In genomic region chr7:135593825-135594224, GRCm38 (mm10) we compare ENCODE assay signal across 17 mouse cellular contexts. TPM values are rescaled to one million over a fixed set of nuclear protein-coding genes. Genes with fewer than 3 reads are reported as not detected.
A peak's percentile ranks its signal among the peaks of the same experiment; 100 is the strongest.
DNase-seq lines count a peak whose midpoint lies in the region; ATAC-seq and TF ChIP-seq lines count a peak whose summit lies in the region.
"Had no signal": no experiment of that assay in that cellular context is flagged by ENCODE, and none has a peak within 500 bp of the region (broad histone marks: within the 10 kb centered on the region; RNA-seq: fewer than 3 reads in every experiment).

No protein-coding gene starts in this region.

- H3K4me1 ChIP-seq in limb, embryonic 12.5 days (replicated peaks), result peaks cover 43% of the 10 kb centered on the region
- peaks cover 41% of the 10 kb centered on the region for H3K4me1 ChIP-seq in limb, embryonic 10.5 days
- H3K4me1 ChIP-seq in liver, embryonic 14.5 days (replicated peaks; ENCODE audit: control insufficient read depth in 2 of 2, insufficient read depth in 2 of 2, low read length in 1 of 2), result peaks cover 45 to 77% of the 10 kb centered on the region in 2 experiments
- H3K4me1 ChIP-seq in hindbrain, embryonic 13.5 days (replicated peaks), result peaks cover 28% of the 10 kb centered on the region
- peaks cover 14% of the 10 kb centered on the region for H3K4me1 ChIP-seq in midbrain, embryonic 10.5 days

- no peak for ATAC-seq in limb, embryonic 12.5 days (ENCODE audit: insufficient number of reproducible peaks, insufficient read depth, low FRiP score, low TSS enrichment, low read depth)
- peak; percentile 28 for ATAC-seq in common myeloid progenitor, adult 5-6 weeks (replicated peaks; ENCODE audit: low read depth, poor library complexity, severe bottlenecking)
- ATAC-seq in liver, embryonic 14.5 days (ENCODE audit: insufficient read depth), result peak; percentile 70
- ATAC-seq in hindbrain, embryonic 13.5 days (ENCODE audit: low FRiP score), result no peak
- ATAC-seq: activated CD4-positive, CD25-positive, alpha-beta regulatory T cell, adult 4 months; hindbrain, postnatal 0 days; lung, postnatal 0 days had no signal

- no peak overlapping the region for H3K4me3 ChIP-seq in limb, embryonic 12.5 days (replicated peaks)
- no peak overlapping the region for H3K4me3 ChIP-seq in limb, embryonic 10.5 days
- H3K4me3 ChIP-seq in liver, embryonic 14.5 days (ENCODE audit: insufficient read depth in 1 of 2, low read depth in 2 of 2, low read length in 2 of 2), result no peak overlapping the region
- H3K4me3 ChIP-seq in hindbrain, embryonic 13.5 days, result no peak overlapping the region
- no peak overlapping the region for H3K4me3 ChIP-seq in midbrain, embryonic 10.5 days
- H3K4me3 ChIP-seq: forebrain, embryonic 12.5 days had no signal

- H3K27ac ChIP-seq in limb, embryonic 12.5 days, result 0 out of 2 replicates have a peak overlapping the region, but pooled peaks have one; percentile 54
- no peak overlapping the region for H3K27ac ChIP-seq in limb, embryonic 10.5 days
- H3K27ac ChIP-seq in liver, embryonic 14.5 days, result peak overlapping the region; percentile 33
- H3K27ac ChIP-seq in hindbrain, embryonic 13.5 days, result no peak overlapping the region
- H3K27ac ChIP-seq in midbrain, embryonic 10.5 days (replicated peaks), result no peak overlapping the region
- H3K27ac ChIP-seq: forebrain, embryonic 12.5 days; hindbrain, postnatal 0 days had no signal

- H3K36me3 ChIP-seq in limb, embryonic 12.5 days, result no peaks in the 10 kb centered on the region
- H3K36me3 ChIP-seq in limb, embryonic 10.5 days, result no peaks in the 10 kb centered on the region
- H3K36me3 ChIP-seq in liver, embryonic 14.5 days (replicated peaks; ENCODE audit: control insufficient read depth, insufficient read depth, low read depth), result no peaks in the 10 kb centered on the region
- no peaks in the 10 kb centered on the region for H3K36me3 ChIP-seq in hindbrain, embryonic 13.5 days
- no peaks in the 10 kb centered on the region for H3K36me3 ChIP-seq in midbrain, embryonic 10.5 days
- H3K36me3 ChIP-seq: forebrain, embryonic 12.5 days had no signal

- WGBS in limb, embryonic 12.5 days, result 69% methylated on average over 3 of the region's 3 CpGs
- WGBS in limb, embryonic 10.5 days, result 61% methylated on average over 3 of the region's 3 CpGs
- 7% methylated on average over 3 of the region's 3 CpGs for whole genome bisulfite sequencing in liver, embryonic 14.5 days (ENCODE audit: insufficient replicate concordance)
- WGBS in hindbrain, embryonic 13.5 days, result 82% methylated on average over 3 of the region's 3 CpGs
- WGBS in midbrain, embryonic 10.5 days, result 91% methylated on average over 3 of the region's 3 CpGs

- H3K9me3 ChIP-seq in limb, embryonic 12.5 days, result no peaks in the 10 kb centered on the region
- H3K9me3 ChIP-seq in limb, embryonic 10.5 days (replicated peaks), result no peaks in the 10 kb centered on the region
- H3K9me3 ChIP-seq in liver, embryonic 14.5 days (ENCODE audit: control insufficient read depth, low read length), result no peaks in the 10 kb centered on the region
- no peaks in the 10 kb centered on the region for H3K9me3 ChIP-seq in hindbrain, embryonic 13.5 days
- H3K9me3 ChIP-seq in midbrain, embryonic 10.5 days (replicated peaks), result no peaks in the 10 kb centered on the region
- H3K9me3 ChIP-seq: forebrain, embryonic 12.5 days had no signal

- TF ChIP-seq CTCF in liver, embryonic 14.5 days (IDR thresholded peaks at IDR 0.05; ENCODE audit: low read depth), result no peak

- H3K9ac ChIP-seq in limb, embryonic 12.5 days (replicated peaks), result no peak overlapping the region
- no peak overlapping the region for H3K9ac ChIP-seq in liver, embryonic 14.5 days (replicated peaks)
- H3K9ac ChIP-seq in hindbrain, embryonic 13.5 days, result no peak overlapping the region
- H3K9ac ChIP-seq: forebrain, embryonic 12.5 days had no signal

- DNase-seq in limb, embryonic 10.5 days (ENCODE audit: low spot score), result no peak
- DNase-seq in liver, embryonic 14.5 days (ENCODE audit: low read depth in 3 of 3, low spot score in 3 of 3), result peak in 1 of 3 experiments; percentile 23
- no peak for DNase-seq in midbrain, embryonic 10.5 days (ENCODE audit: low spot score)
- DNase-seq in embryo, embryonic 9.5 days (ENCODE audit: extremely low spot score), result no peak
- DNase-seq: adrenal gland, postnatal 10 days; cerebellum, postnatal 10 days; gastrocnemius, postnatal 25 days; kidney, adult 11 months; right cerebral cortex, postnatal 25 days; thymus, adult 2 months had no signal

- TF ChIP-seq EP300 in liver, embryonic 14.5 days (IDR thresholded peaks at IDR 0.05; ENCODE audit: low read depth), result peak; percentile 51

- H3K4me2 ChIP-seq in limb, embryonic 12.5 days, result no peak overlapping the region
- H3K4me2 ChIP-seq in liver, embryonic 14.5 days (ENCODE audit: low read depth), result peak overlapping the region; percentile 20
- H3K4me2 ChIP-seq in hindbrain, embryonic 13.5 days, result no peak overlapping the region
- H3K4me2 ChIP-seq: forebrain, embryonic 12.5 days had no signal

- no peaks in the 10 kb centered on the region for H3K27me3 ChIP-seq in limb, embryonic 12.5 days
- H3K27me3 ChIP-seq in limb, embryonic 10.5 days (ENCODE audit: low read depth, poor library complexity, severe bottlenecking), result no peaks in the 10 kb centered on the region
- no peaks in the 10 kb centered on the region for H3K27me3 ChIP-seq in liver, embryonic 14.5 days (ENCODE audit: control insufficient read depth, insufficient read depth, low read length)
- no peaks in the 10 kb centered on the region for H3K27me3 ChIP-seq in hindbrain, embryonic 13.5 days
- no peaks in the 10 kb centered on the region for H3K27me3 ChIP-seq in midbrain, embryonic 10.5 days (ENCODE audit: low read depth, poor library complexity, severe bottlenecking)

RNA-seq across cellular contexts. Expression of gene Ptpre, which starts 56.5 kb away (rescaled TPM):
- polyA plus RNA-seq in limb, embryonic 12.5 days (2016; fragmentation: Nextera tagmentation; extraction: Ambion mirVana), result 2.0 and 2.2 TPM in 2 replicates
- polyA plus RNA-seq in limb, embryonic 10.5 days (2016; fragmentation: Nextera tagmentation; extraction: Ambion mirVana), result 0.58 and 0.64 TPM in 2 replicates
- total RNA-seq in common myeloid progenitor, adult 5-6 weeks (2017), result 80.7 and 86.9 TPM in 2 replicates
- polyA plus RNA-seq in liver, embryonic 14.5 days (2012; rRNA removed), result 1.5 and 1.9 TPM in 2 replicates
- 1.7 and 1.8 TPM in 2 replicates for polyA plus RNA-seq in liver, embryonic 14.5 days (2014; fragmentation: Nextera tagmentation; extraction: Ambion mirVana)
- 4.1 and 4.4 TPM in 2 replicates for polyA plus RNA-seq in hindbrain, embryonic 13.5 days (2015; fragmentation: Nextera tagmentation; extraction: Ambion mirVana)
- polyA plus RNA-seq in midbrain, embryonic 10.5 days (2016; fragmentation: Nextera tagmentation; extraction: Ambion mirVana), result 0.56 and 0.68 TPM in 2 replicates

Comparison
In these comparisons a context has a peak if more than half of its experiments do, and no peak if none do; other contexts are left out.
1. H3K27ac ChIP-seq: peak in limb, embryonic 12.5 days (single experiment) and liver, embryonic 14.5 days (single experiment); none in limb, embryonic 10.5 days (single experiment), hindbrain, embryonic 13.5 days (single experiment) and midbrain, embryonic 10.5 days (single experiment).
2. ATAC-seq: peak in common myeloid progenitor, adult 5-6 weeks (single experiment) and liver, embryonic 14.5 days (single experiment); none in limb, embryonic 12.5 days (single experiment) and hindbrain, embryonic 13.5 days (single experiment).